Mouse (Mus musculus) thymus, postnatal 4 days (tissue): ENCODE data around the gene Gkn1.

Experiments
- DNase-seq: peaks from one replicate; pipeline ENCODE4 v3.0.0; 2021

The Gkn1 gene

DNA sequence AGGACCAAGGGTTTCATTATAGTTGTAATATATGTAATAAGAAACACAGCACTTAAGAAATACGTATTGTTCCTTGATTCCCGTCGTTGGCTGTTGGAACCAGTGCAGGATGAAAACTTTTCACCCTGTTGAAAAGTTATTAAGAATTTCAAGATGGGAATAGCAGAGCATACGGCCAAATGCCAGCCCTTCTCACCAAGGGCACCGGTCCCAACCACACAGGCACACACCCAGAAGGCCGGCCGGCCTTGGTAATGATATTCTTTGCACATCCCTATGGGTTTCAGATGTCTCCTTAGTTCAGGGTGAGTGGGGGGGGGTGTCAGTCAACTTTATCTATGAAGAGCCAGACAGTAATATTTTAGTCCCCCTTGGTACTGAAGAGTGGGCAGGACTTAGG, 32.1 kb downstream of the Gkn1 start:
- DNase-seq: no peak

DNA sequence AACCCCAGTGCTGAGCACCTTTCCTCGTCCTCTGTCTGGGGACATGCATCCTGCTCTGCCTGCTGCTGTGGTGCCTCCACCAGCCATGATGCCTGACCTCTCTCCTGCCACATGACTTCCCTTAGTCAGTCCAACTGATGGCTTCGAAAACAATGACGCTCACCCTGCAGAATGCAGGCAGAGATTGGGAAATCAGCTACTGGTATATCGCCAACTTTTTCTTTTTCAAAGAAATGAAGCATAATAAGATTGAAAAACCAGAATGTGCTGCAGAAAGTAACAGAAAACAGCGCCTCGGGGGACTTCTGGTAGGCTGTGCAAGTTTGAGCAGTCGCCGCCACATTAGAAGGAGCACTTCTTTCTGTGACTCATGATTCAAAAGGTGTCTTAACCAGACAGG, 33.8 kb downstream of the Gkn1 start:
- DNase-seq: no peak

DNA sequence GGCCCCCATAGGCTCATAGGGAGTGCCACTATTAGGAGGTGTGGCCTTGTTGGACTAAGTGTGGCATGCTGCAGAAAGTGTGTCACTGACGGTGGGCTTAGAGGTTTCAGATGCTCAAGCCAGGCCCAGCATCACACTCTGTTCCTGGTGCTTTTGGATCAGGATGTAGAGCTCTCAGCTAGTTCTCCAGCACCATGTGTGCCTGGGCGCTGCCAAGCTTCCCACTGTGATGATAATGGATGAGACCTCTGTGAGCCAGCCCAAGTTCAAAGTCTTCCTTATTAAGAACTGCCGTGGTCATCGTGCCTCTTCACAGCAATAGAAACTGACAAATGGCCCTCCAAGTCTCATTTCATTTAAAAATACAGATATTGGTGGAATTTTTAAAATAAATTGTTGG, 38.0 kb downstream of the Gkn1 start:
- DNase-seq: no peak

GRCm38 (mm10) chr6:87304486-87304885, 46.3 kb downstream of the Gkn1 start:
- no peak for DNase-seq

DNA sequence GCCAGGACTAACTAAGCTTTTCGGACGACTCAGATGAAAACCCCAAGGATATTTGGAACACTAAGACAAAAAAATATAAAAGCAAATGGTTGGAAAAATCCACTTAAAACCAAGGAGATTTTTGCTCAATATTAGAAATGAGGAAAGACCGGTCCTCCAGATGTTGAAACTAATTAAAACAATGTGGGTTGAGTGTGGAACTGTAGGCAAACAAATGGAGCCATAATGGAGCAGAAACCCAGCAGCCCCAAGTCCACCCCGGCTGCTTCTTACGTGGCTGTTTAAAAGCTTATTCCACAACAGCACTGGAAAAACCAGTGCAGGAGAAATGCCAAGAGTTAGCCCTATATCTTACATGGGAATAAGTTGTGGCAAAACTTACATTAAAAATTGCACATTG, 48.0 kb downstream of the Gkn1 start:
- DNase-seq: no peak

GRCm38 (mm10) chr6:87301991-87302390, 48.8 kb downstream of the Gkn1 start:
- no peak for DNase-seq
